Mouse (Mus musculus) adrenal gland (tissue): Measurements from ENCODE around the gene Numbl.

ENCODE experiments used
- intact Hi-C: fragments of 180-260 bp; cut with DNase I; formaldehyde crosslinking; loops from one replicate; pipeline ENCODE4 v1.15.1; 2025

The Numbl gene

GRCm38 (mm10) chr7:27249928-27250327 lies 8.3 kb upstream of the Numbl start:
- intact Hi-C loops: no loop called here

DNA sequence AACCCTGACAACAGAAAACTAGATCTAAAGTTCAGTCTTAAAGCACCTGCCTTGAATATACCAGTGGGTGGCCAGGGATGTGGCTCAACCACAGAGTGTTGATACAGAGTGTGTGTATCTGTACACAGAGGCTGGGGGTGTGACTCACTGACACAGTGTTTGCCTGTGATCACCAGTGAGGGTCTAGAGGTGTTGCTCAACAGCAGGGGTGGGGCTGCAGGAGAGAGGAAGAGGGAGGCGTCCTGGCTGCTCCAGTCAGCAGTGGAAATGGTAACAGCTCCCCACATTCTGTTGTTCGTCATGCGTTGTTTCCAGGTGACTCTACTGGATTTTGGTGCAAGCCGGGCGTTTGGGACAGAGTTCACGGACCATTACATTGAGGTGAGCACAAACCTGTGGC lies 6.3 kb upstream of the Numbl start:
- intact Hi-C loops: no loop called here

DNA sequence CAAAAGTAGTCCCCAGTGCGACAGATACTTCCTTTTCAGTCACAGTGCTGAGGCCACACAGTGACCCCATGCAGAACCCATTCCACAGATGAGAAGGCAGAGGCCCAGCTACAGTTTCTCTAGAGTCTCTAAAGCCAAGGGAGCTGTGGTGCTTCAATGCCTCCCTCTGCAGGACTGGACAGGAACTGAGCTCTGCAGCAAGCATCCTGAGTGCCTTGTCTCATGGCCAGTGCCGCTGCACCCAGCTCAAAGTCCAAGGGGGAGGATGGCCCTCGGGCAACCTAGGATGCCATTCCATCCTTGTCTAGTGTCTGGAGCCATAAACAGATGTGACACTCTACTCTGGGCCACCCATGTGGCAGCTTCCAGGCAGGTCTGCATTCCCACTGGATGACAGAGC lies 2.5 kb upstream of the Numbl start:
- intact Hi-C loops: no loop called here

DNA sequence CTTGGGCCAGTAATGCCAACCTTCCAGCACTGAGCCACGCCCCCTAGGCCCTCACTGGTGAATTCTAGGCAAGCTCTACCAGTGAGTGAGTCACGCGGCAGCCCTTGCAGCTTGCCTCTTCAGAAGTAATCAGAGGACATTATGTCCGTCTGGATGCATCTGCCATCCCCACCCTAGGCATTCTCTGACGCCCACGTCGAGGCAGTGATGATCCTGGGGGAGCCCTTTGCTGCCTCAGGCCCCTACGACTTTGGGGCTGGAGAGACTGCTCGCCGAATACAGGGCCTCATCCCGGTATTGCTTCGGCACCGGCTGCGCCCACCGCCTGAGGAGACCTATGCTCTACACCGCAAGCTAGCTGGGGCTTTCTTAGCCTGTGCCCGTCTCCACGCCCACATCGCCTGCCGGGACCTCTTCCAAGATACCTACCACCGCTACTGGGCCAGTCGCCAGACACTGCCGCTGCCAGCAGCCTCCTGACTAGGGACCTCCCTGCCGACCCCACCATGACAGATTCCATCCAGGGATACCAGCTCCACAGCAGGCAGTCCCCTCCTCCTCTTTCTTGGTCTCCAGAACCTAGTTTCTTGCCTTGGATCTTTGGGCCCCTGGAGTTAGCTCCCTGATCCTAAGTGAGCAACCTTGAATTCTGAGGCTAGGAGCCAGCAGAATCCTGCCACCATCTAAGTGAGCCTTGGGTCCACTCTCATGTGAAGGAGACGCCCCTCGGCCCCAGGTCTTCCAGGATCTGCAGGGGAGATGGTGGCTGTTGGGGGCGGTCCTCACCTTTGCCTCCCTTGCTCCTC lies 984 bp upstream of the Numbl start:
- intact Hi-C loops: no loop called here

- intact Hi-C loops: no loop called here
Measured at GRCm38 (mm10) chr7:27257852-27258204, 405 bp upstream of the Numbl start.

GRCm38 (mm10) chr7:27259271-27259721 lies 1.1 kb downstream of the Numbl start:
- intact Hi-C loops: no loop called here

DNA sequence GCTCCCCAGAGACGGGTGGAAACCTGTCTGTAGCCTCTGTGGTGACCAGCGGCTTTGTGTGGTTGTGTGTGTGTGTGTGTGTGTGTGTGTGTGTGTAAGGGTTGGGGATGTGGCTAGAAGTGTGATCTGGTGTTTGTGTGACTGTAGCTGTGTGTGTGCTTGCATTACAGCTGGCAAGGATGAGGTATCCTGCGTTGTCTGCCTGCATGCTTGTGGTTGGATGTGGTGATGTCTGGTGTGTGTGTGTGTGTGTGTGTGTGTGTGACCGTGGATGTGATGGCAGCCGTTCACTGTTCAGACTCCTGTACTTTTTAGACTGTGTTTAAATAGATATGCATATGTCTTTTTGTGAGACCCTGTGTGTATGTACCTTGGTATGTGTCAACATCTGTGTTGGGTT lies 1.5 kb downstream of the Numbl start:
- intact Hi-C loops: no loop called here

- intact Hi-C loops: no loop called here
Measured at GRCm38 (mm10) chr7:27260856-27261255, 2.6 kb downstream of the Numbl start.

- intact Hi-C loops: no loop called here
Measured at GRCm38 (mm10) chr7:27261888-27262287, 3.7 kb downstream of the Numbl start.

- intact Hi-C loops: no loop called here
Measured at GRCm38 (mm10) chr7:27264761-27265160, 6.5 kb downstream of the Numbl start.

- intact Hi-C loops: no loop called here
Measured at GRCm38 (mm10) chr7:27266515-27267128, 8.4 kb downstream of the Numbl start.

- intact Hi-C loops: no loop called here
Measured at GRCm38 (mm10) chr7:27271423-27271822, 13.2 kb downstream of the Numbl start.

DNA sequence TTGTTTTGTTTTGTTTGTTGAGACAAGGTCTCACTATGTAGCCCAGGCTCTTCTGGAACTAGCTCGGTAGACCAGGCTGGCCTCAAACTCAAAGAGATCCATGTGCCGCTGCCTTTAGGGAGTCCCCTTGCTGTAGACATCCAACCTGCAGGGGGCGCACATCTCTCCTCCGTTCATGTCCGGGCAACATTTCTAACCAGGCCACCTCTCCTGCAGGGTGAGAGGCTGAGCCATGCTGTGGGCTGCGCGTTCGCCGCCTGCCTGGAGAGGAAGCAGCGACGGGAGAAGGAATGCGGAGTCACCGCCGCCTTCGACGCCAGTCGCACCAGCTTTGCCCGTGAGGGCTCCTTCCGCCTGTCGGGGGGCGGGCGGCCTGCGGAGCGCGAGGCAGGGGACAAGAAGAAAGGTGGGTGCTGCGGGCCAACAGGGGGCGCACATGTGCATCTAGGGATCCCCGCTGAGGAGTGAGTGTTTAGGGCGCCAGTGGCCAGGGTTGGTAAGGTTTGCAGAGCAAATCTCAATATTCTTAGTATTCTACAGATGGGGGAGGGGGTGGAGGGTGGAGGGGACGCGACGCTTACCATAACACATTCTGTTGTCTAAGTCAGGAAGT lies 15.6 kb downstream of the Numbl start:
- intact Hi-C loops: no loop called here

GRCm38 (mm10) chr7:27274916-27275315 lies 16.7 kb downstream of the Numbl start:
- intact Hi-C loops: no loop called here

- intact Hi-C loops: no loop called here
Measured at GRCm38 (mm10) chr7:27276021-27276420, 17.8 kb downstream of the Numbl start.

DNA sequence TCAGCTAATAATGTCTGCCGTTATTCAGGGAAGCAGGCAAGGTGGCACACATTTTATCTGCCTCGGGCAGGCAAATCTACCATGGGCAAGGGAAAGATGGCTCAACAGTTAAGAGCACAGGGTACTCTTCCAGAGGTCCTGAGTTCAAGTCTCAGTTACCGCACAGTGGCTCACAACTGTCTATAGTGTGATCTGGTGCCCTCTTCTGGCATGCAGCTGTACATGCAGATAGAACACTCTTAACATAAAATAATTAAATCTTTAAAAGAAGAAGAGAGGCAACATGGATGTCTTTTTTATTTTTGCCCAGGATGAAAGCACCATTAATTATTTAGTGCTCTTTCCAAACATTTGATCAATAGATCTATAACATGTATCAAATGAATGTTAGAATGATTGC lies 19.0 kb downstream of the Numbl start:
- intact Hi-C loops: no loop called here

GRCm38 (mm10) chr7:27281717-27282116 lies 23.5 kb downstream of the Numbl start:
- intact Hi-C loops: no loop called here

DNA sequence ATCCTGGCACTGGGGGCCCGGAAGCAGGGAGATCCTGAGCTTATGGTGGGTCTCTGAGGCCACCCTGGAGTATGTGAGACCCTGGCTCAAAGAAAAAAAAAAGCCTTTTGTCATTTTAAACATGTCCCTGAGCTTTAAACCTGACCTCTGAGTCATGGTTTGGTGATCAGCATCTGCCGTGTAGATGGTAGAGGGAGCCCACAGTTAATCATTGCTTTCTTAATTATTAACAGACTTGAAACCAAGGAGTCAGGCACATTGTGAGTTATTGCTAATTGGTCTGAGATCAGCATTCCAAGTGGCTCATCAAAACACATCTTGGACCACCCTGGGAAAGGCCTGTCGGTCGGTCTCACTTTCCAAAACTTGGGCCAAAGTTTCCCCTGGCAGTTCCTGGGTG lies 24.0 kb downstream of the Numbl start:
- intact Hi-C loops: no loop called here

GRCm38 (mm10) chr7:27284865-27285697 lies 26.8 kb downstream of the Numbl start:
- intact Hi-C loops: loop anchor here (2.0 to 5.0 kb wide), 2 partner anchors 128 to 152 kb away; no protein-coding TSS in a partner anchor

GRCm38 (mm10) chr7:27285698-27286066 lies 27.4 kb downstream of the Numbl start:
- intact Hi-C loops: loop anchor here (2.0 to 5.0 kb wide), 2 partner anchors 128 to 153 kb away; no protein-coding TSS in a partner anchor

- intact Hi-C loops: loop anchor here (5.0 kb wide), 1 partner anchor 131 kb away; no protein-coding TSS in a partner anchor
Measured at GRCm38 (mm10) chr7:27288732-27289131, 30.5 kb downstream of the Numbl start.
